In genomic region chr5:122372192-122372769, GRCm38 (mm10) we compare ENCODE assay signal across 7 mouse cellular contexts. TPM values are rescaled to one million over a fixed set of nuclear protein-coding genes. Genes with fewer than 3 reads are reported as not detected.
DNase-seq lines count a peak whose midpoint lies in the region; ATAC-seq lines count a peak whose summit lies in the region.

Gene Fam216a (minus strand): TSS chr5:122372364.

- H3K4me2 ChIP-seq in intestine, embryonic 15.5 days (replicated peaks): peak within 1 kb of the TSS; percentile 76

- peaks cover 3% of the 10 kb centered on the region for H3K4me1 ChIP-seq in intestine, embryonic 15.5 days (replicated peaks)
- peaks cover 27% of the 10 kb centered on the region for H3K4me1 ChIP-seq in midbrain, embryonic 10.5 days

- no peaks in the 10 kb centered on the region for H3K27me3 ChIP-seq in intestine, embryonic 15.5 days (replicated peaks)
- H3K27me3 ChIP-seq in midbrain, embryonic 10.5 days (ENCODE audit: low read depth, poor library complexity, severe bottlenecking): no peaks in the 10 kb centered on the region

- peak within 1 kb of the TSS; percentile 91 for H3K27ac ChIP-seq in intestine, embryonic 15.5 days
- H3K27ac ChIP-seq in midbrain, embryonic 10.5 days (replicated peaks): peak within 1 kb of the TSS; percentile 92

- peak; percentile 99 for DNase-seq in adrenal gland, adult 2 months
- peak; percentile 99 for DNase-seq in embryo, embryonic 11.5 days (ENCODE audit: low read depth, low spot score)
- DNase-seq in gastrocnemius, postnatal 36 days: peak; percentile 97 to 99
- peak; percentile 100 for DNase-seq in left cerebral cortex, postnatal 25 days (ENCODE audit: low spot score in 2 of 2)
- DNase-seq in midbrain, embryonic 10.5 days (ENCODE audit: low spot score): peak; percentile 100
- DNase-seq in right cerebral cortex, postnatal 4 days: peak; percentile 98

- intact Hi-C loops in gastrocnemius, postnatal 36 days (cut with DNase I): no loop called here
- intact Hi-C loops in left cerebral cortex, postnatal 25 days (cut with DNase I): loop anchor here (1.0 kb wide), 1 partner anchor 18 kb away; the partner anchor contains the start of genes Rad9b and Vps29

- peak within 1 kb of the TSS; percentile 89 for H3K9ac ChIP-seq in intestine, embryonic 15.5 days

- under 1% methylated on average over 53 of the region's 53 CpGs for WGBS in intestine, embryonic 15.5 days
- under 1% methylated on average over 53 of the region's 53 CpGs for WGBS in midbrain, embryonic 10.5 days

- H3K36me3 ChIP-seq in intestine, embryonic 15.5 days: peaks cover 8% of the 10 kb centered on the region; the same call in 1 of the 2 replicates
- peaks cover 64% of the 10 kb centered on the region for H3K36me3 ChIP-seq in midbrain, embryonic 10.5 days

- peak; percentile 95 for ATAC-seq in intestine, embryonic 15.5 days

- H3K4me3 ChIP-seq in intestine, embryonic 15.5 days (replicated peaks): peak within 1 kb of the TSS; percentile 82
- peak within 1 kb of the TSS; percentile 67 for H3K4me3 ChIP-seq in midbrain, embryonic 10.5 days

- no peaks in the 10 kb centered on the region for H3K9me3 ChIP-seq in intestine, embryonic 15.5 days
- H3K9me3 ChIP-seq in midbrain, embryonic 10.5 days (replicated peaks): no peaks in the 10 kb centered on the region

RNA-seq across cellular contexts. Expression of gene Fam216a, which starts in this region (rescaled TPM):
- 10 to 100 TPM; 24.2 to 38.5 TPM for total RNA-seq in adrenal gland, adult 2 months (2021)
- polyA plus RNA-seq in adrenal gland, adult 2 months (2012; rRNA removed): 24.7 and 27.4 TPM in 2 replicates
- 1 to 10 TPM; 4.2 to 6.5 TPM for total RNA-seq in gastrocnemius, postnatal 36 days (2021)
- 44.0 and 48.0 TPM in 2 replicates for polyA plus RNA-seq in intestine, embryonic 15.5 days (2015; fragmentation: Nextera tagmentation; extraction: Ambion mirVana)
- 10 to 100 TPM; 68.4 to 73.7 TPM for total RNA-seq in left cerebral cortex, postnatal 25 days (2021)
- polyA plus RNA-seq in midbrain, embryonic 10.5 days (2016; fragmentation: Nextera tagmentation; extraction: Ambion mirVana): 85.5 and 98.8 TPM in 2 replicates

Comparison
In these comparisons a context has a peak if more than half of its experiments do, and no peak if none do; other contexts are left out.
1. Peak in every context shown above with its lines: DNase-seq, ATAC-seq, H3K4me3 ChIP-seq and H3K27ac ChIP-seq.